Mouse (Mus musculus): ENCODE data around the gene Psme3. TPM values are rescaled to one million over a fixed set of nuclear protein-coding genes. Genes with fewer than 3 reads are reported as not detected.

The Psme3 gene
- polyA plus RNA-seq, 1 experiment: 89.0 TPM

DNA sequence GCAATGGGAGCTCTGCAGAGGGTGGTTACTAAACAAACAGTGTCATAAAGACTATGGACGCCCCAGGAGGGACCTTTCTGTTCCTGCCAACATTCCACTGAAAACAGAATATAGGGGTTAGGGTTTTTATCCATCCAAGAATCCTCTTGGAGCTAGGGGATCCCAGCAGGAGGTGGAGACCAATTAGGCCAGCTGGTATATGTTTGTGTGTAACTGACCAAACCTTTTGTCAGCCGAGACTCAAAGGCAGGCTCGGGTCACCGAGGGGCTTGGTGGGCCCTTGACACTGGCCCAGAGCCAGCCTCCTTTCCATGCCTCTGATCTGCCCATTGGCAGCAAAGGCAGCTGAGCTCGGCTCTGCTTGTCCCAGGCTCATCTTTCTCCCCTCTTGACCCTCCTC, 33.1 kb upstream of the Psme3 start:
- Histone ChIP-seq H3K27me3 (ENCODE audit: control insufficient read depth, insufficient read depth, insufficient read length) (no peaks in the 10 kb centered on the region), H3K36me3 (ENCODE audit: control insufficient read depth, insufficient read depth) (peaks cover 4% of the 10 kb centered on the region), H3ac (ENCODE audit: control insufficient read depth, insufficient read length) (no peak overlapping the region), H3K79me2 (ENCODE audit: control insufficient read depth, insufficient read depth) (no peaks in the 10 kb centered on the region), H3K4me2 (ENCODE audit: low read depth) (no peak overlapping the region), H3K4me3 (no peak overlapping the region)
- TF ChIP-seq REST (IDR thresholded peaks at IDR 0.05; ENCODE audit: insufficient read depth, insufficient read length): no peak
- no peak for TF ChIP-seq POLR2A (IDR thresholded peaks at IDR 0.05; ENCODE audit: insufficient read length, low read depth)
- TF ChIP-seq USF1 (IDR thresholded peaks at IDR 0.05; ENCODE audit: low read depth): no peak
- TF ChIP-seq MYOD1 (IDR thresholded peaks at IDR 0.05; ENCODE audit: control insufficient read depth in 1 of 3, insufficient read length in 2 of 3, low read depth in 2 of 3): no peak
- no peak for TF ChIP-seq E2F4 (IDR thresholded peaks at IDR 0.05; ENCODE audit: insufficient read depth)
- TF ChIP-seq MAX (IDR thresholded peaks at IDR 0.05; ENCODE audit: low read depth): no peak
- TF ChIP-seq TCF3 (IDR thresholded peaks at IDR 0.05; ENCODE audit: insufficient read length, low read depth): no peak
- no peak for TF ChIP-seq CEBPB (IDR thresholded peaks at IDR 0.05; ENCODE audit: insufficient read depth, poor library complexity, severe bottlenecking)
- no peak for TF ChIP-seq SRF (IDR thresholded peaks at IDR 0.05; ENCODE audit: control insufficient read depth, insufficient read length, low read depth)
- no peak for TF ChIP-seq MYOG (IDR thresholded peaks at IDR 0.05; ENCODE audit: control insufficient read depth in 1 of 3, insufficient read depth in 1 of 3, insufficient read length in 2 of 3, low read depth in 2 of 3)
- no peak for TF ChIP-seq POLR2AphosphoS2 (IDR thresholded peaks at IDR 0.05; ENCODE audit: insufficient read length, low read depth)
- TF ChIP-seq TCF12 (IDR thresholded peaks at IDR 0.05; ENCODE audit: insufficient read depth, poor library complexity, severe bottlenecking): no peak

DNA sequence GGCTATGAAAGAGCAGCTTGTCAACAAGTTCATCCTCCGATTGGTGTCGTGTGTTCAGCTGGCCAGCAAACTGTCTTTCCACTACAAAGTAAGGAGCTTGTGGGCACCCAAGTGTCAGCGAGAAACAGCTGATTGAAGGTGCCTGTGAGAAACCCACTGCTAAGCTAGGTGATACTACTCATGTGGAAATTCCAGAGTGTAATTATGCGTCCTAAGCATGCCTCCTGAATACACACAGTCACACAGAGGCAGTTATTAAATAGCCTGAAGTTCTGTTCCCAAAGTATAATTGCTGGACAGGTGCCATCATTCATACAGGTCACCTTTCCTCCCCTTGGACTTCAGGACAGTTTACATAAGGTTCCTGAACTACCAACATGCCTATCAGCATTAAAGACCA, 32.2 kb upstream of the Psme3 start:
- Histone ChIP-seq H3K4me2 (ENCODE audit: low read depth) (no peak overlapping the region), H3K79me2 (ENCODE audit: control insufficient read depth, insufficient read depth) (no peaks in the 10 kb centered on the region), H3K36me3 (ENCODE audit: control insufficient read depth, insufficient read depth) (peaks cover 10% of the 10 kb centered on the region), H3ac (ENCODE audit: control insufficient read depth, insufficient read length) (no peak overlapping the region), H3K4me3 (no peak overlapping the region), H3K27me3 (ENCODE audit: control insufficient read depth, insufficient read depth, insufficient read length) (no peaks in the 10 kb centered on the region)
- TF ChIP-seq POLR2AphosphoS2 (IDR thresholded peaks at IDR 0.05; ENCODE audit: insufficient read length, low read depth): no peak
- no peak for TF ChIP-seq CEBPB (IDR thresholded peaks at IDR 0.05; ENCODE audit: insufficient read depth, poor library complexity, severe bottlenecking)
- TF ChIP-seq E2F4 (IDR thresholded peaks at IDR 0.05; ENCODE audit: insufficient read depth): no peak
- TF ChIP-seq TCF12 (IDR thresholded peaks at IDR 0.05; ENCODE audit: insufficient read depth, poor library complexity, severe bottlenecking): no peak
- no peak for TF ChIP-seq TCF3 (IDR thresholded peaks at IDR 0.05; ENCODE audit: insufficient read length, low read depth)
- no peak for TF ChIP-seq REST (IDR thresholded peaks at IDR 0.05; ENCODE audit: insufficient read depth, insufficient read length)
- no peak for TF ChIP-seq SRF (IDR thresholded peaks at IDR 0.05; ENCODE audit: control insufficient read depth, insufficient read length, low read depth)
- no peak for TF ChIP-seq MYOD1 (IDR thresholded peaks at IDR 0.05; ENCODE audit: control insufficient read depth in 1 of 3, insufficient read length in 2 of 3, low read depth in 2 of 3)
- TF ChIP-seq MYOG (IDR thresholded peaks at IDR 0.05; ENCODE audit: control insufficient read depth in 1 of 3, insufficient read depth in 1 of 3, insufficient read length in 2 of 3, low read depth in 2 of 3): no peak
- no peak for TF ChIP-seq MAX (IDR thresholded peaks at IDR 0.05; ENCODE audit: low read depth)
- TF ChIP-seq USF1 (IDR thresholded peaks at IDR 0.05; ENCODE audit: low read depth): no peak
- TF ChIP-seq POLR2A (IDR thresholded peaks at IDR 0.05; ENCODE audit: insufficient read length, low read depth): no peak

DNA sequence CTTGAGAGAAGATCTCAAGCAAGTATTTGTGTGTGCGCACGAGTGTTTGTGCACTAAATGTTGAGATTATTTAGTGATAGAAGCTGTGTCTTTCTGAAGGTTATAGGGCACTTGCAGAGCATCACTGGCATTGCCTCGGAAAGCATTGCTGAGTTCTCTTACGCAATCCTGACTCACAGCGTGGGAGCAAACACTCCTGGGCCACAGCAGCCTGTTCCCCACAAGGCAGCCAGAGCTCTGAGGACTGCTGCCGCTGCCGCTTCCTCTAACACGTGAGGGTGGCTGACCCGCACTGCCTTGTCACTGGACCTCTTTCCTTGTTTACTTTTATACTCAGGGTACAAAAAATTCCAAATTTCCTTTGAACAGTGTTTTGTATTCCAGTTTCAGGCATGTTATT, 28.7 kb upstream of the Psme3 start:
- Histone ChIP-seq H3K36me3 (ENCODE audit: control insufficient read depth, insufficient read depth) (peaks cover 28% of the 10 kb centered on the region), H3K4me2 (ENCODE audit: low read depth) (no peak overlapping the region), H3K79me2 (ENCODE audit: control insufficient read depth, insufficient read depth) (no peaks in the 10 kb centered on the region)

DNA sequence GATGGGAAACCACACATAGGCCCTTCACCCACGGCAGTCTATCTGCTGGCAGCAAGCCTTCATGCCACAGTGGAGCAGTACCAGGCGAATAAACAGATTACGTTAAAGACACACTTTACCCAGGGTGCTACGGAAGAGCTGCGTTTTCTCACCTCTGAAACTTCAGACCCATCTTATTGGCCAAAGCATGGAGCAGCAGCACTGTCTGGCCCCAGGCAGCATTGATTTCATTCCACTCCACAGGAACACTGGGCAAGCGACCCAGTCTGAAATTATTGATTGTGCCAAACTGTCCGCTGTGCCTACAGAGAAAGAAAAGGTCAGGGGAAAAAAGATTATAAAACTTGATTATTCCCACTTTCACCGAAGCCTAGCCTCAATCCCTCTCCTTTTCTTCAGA, 24.8 kb upstream of the Psme3 start:
- TF ChIP-seq CEBPB (IDR thresholded peaks at IDR 0.05; ENCODE audit: insufficient read depth, poor library complexity, severe bottlenecking) (no peak), REST (IDR thresholded peaks at IDR 0.05; ENCODE audit: insufficient read depth, insufficient read length) (no peak), MAX (IDR thresholded peaks at IDR 0.05; ENCODE audit: low read depth) (no peak)
- Histone ChIP-seq H3K36me3 (ENCODE audit: control insufficient read depth, insufficient read depth) (peaks cover 58% of the 10 kb centered on the region), H3ac (ENCODE audit: control insufficient read depth, insufficient read length) (no peak overlapping the region), H3K4me3 (no peak overlapping the region), H3K27me3 (ENCODE audit: control insufficient read depth, insufficient read depth, insufficient read length) (no peaks in the 10 kb centered on the region), H3K79me2 (ENCODE audit: control insufficient read depth, insufficient read depth) (no peaks in the 10 kb centered on the region), H3K4me2 (ENCODE audit: low read depth) (no peak overlapping the region)

More for the DNA sequence above, 28.7 kb upstream of the Psme3 start:
- no peak for TF ChIP-seq MYOG (IDR thresholded peaks at IDR 0.05; ENCODE audit: control insufficient read depth in 1 of 3, insufficient read depth in 1 of 3, insufficient read length in 2 of 3, low read depth in 2 of 3)
- peak; percentile 88 for TF ChIP-seq CEBPB (IDR thresholded peaks at IDR 0.05; ENCODE audit: insufficient read depth, poor library complexity, severe bottlenecking)
- no peak overlapping the region for H3ac ChIP-seq (ENCODE audit: control insufficient read depth, insufficient read length)
- no peaks in the 10 kb centered on the region for H3K27me3 ChIP-seq (ENCODE audit: control insufficient read depth, insufficient read depth, insufficient read length)
- no peak overlapping the region for H3K4me3 ChIP-seq

DNA sequence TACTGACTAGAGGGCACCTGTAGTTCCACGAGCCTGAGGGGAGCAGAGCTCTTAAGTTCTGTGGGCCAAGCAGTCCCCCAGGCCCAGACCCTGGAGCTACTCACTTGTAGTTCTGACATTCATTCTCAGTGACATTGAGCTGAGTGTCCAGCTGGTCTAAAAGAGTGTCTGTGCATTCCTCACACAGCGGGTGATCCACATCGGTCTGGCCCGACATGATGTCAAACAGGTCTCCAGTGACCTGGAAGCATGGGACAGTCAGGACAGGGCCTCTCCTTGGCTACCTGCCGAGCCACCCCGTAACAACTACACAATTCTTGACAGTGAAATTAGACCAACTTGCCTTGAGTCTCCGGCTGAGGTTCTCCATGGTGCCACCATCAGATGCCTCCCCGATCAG, 20.8 kb upstream of the Psme3 start:
- H3K79me2 ChIP-seq (ENCODE audit: control insufficient read depth, insufficient read depth): peaks cover 28% of the 10 kb centered on the region
- no peak for TF ChIP-seq POLR2AphosphoS2 (IDR thresholded peaks at IDR 0.05; ENCODE audit: insufficient read length, low read depth)
- no peak for TF ChIP-seq E2F4 (IDR thresholded peaks at IDR 0.05; ENCODE audit: insufficient read depth)
- no peak for TF ChIP-seq USF1 (IDR thresholded peaks at IDR 0.05; ENCODE audit: low read depth)
- H3K4me3 ChIP-seq: no peak overlapping the region
- no peak overlapping the region for H3ac ChIP-seq (ENCODE audit: control insufficient read depth, insufficient read length)
- H3K27me3 ChIP-seq (ENCODE audit: control insufficient read depth, insufficient read depth, insufficient read length): no peaks in the 10 kb centered on the region
- peaks cover 52% of the 10 kb centered on the region for H3K36me3 ChIP-seq (ENCODE audit: control insufficient read depth, insufficient read depth)
- no peak overlapping the region for H3K4me2 ChIP-seq (ENCODE audit: low read depth)
